Mouse (Mus musculus) stomach, embryonic 16.5 days (tissue): ENCODE results near the gene Npepl1. TPM values are rescaled to one million over a fixed set of nuclear protein-coding genes. Genes with fewer than 3 reads are reported as not detected.

Experiments used
- ATAC-seq: fragments of 200-750 bp; cut with Nextera tagmentation; 2 replicates; pipeline ENCODE4 v1.8.0; 2017; ENCODE audit warnings: moderate number of reproducible peaks, moderate TSS enrichment; ENCODE audit not compliant: insufficient read depth, low FRiP score
- H3K27ac ChIP-seq: fragments of 300-500 bp; sonication (generic); 2 replicates; pipeline ENCODE4 v1.5.1; 2014; ENCODE audit warnings: low read length
- H3K27me3 ChIP-seq: fragments of 300-500 bp; sonication (generic); 2 replicates; pipeline ENCODE4 v1.6.1; 2014; ENCODE audit warnings: low read length, control low read depth, mixed read lengths; ENCODE audit not compliant: control insufficient read depth, insufficient read depth
- H3K36me3 ChIP-seq: fragments of 300-500 bp; sonication (generic); 2 replicates; pipeline ENCODE4 v1.6.1; 2014; ENCODE audit warnings: low read length; ENCODE audit not compliant: control insufficient read depth, insufficient read depth
- H3K4me1 ChIP-seq: fragments of 300-500 bp; sonication (generic); 2 replicates; pipeline ENCODE4 v1.6.1; 2014; ENCODE audit warnings: low read length, control low read depth, mixed read lengths; ENCODE audit not compliant: control insufficient read depth, insufficient read depth
- H3K4me2 ChIP-seq: fragments of 300-500 bp; sonication (generic); 2 replicates; pipeline ENCODE4 v1.6.1; 2014; ENCODE audit warnings: low read depth, low read length, mixed read lengths
- H3K4me3 ChIP-seq: fragments of 300-500 bp; sonication (generic); replicated peaks from 2 replicates; pipeline ENCODE4 v1.5.1; 2014; ENCODE audit warnings: mild to moderate bottlenecking, low read length
- H3K9ac ChIP-seq: fragments of 300-500 bp; sonication (generic); 2 replicates; pipeline ENCODE4 v1.6.1; 2014; ENCODE audit warnings: low read length
- H3K9me3 ChIP-seq: fragments of 300-500 bp; sonication (generic); replicated peaks from 2 replicates; pipeline ENCODE4 v1.6.1; 2016; ENCODE audit warnings: low read length, control low read depth; ENCODE audit not compliant: control insufficient read depth
- WGBS: fragments of 180-500 bp; shearing (Covaris S2); extraction: QIAGEN DNeasy Blood & Tissue Kit; methylation state at CpG from one replicate; pipeline ENCODE4 v1.1.7; 2014; 5-methylcytosine and 5-hydroxymethylcytosine counted together
- polyA plus RNA-seq: library from polyadenylated mRNA; unstranded; fragments of >200 nt; fragmentation: Nextera tagmentation; extraction: Ambion mirVana; gene quantifications from 2 replicates; pipeline ENCODE4 v1.2.1, GENCODE M21; 2015

Gene Npepl1
- polyA plus RNA-seq, 1 experiment from 2014 or later: 55.1 TPM

- 95% methylated on average over 11 of the region's 11 CpGs for WGBS
- no peak overlapping the region for H3K4me3 ChIP-seq
- peaks cover 26% of the 10 kb centered on the region for H3K36me3 ChIP-seq
- no peak overlapping the region for H3K27ac ChIP-seq
- peaks cover 4% of the 10 kb centered on the region for H3K9me3 ChIP-seq
- H3K27me3 ChIP-seq: no peaks in the 10 kb centered on the region
- H3K9ac ChIP-seq: no peak overlapping the region
- H3K4me1 ChIP-seq: no peaks in the 10 kb centered on the region
- H3K4me2 ChIP-seq: no peak overlapping the region
- no peak for ATAC-seq
Measured at GRCm38 (mm10) chr2:174119259-174119658, 9.1 kb downstream of the Npepl1 start.

GRCm38 (mm10) chr2:174120631-174121030 is 10.5 kb downstream of the Npepl1 start:
- no peak for ATAC-seq
- WGBS: 90% methylated on average over 19 of the region's 19 CpGs
- H3K36me3 ChIP-seq: peaks cover 36% of the 10 kb centered on the region

GRCm38 (mm10) chr2:174121411-174121947 is 11.3 kb downstream of the Npepl1 start:
- H3K27ac ChIP-seq: no peak overlapping the region
- no peak overlapping the region for H3K4me2 ChIP-seq
- peaks cover 2% of the 10 kb centered on the region; the same call in 1 of the 2 replicates for H3K4me1 ChIP-seq
- H3K27me3 ChIP-seq: no peaks in the 10 kb centered on the region
- no peak overlapping the region for H3K4me3 ChIP-seq
- peaks cover 36% of the 10 kb centered on the region for H3K36me3 ChIP-seq
- WGBS: 75% methylated on average over 12 of the region's 12 CpGs
- H3K9ac ChIP-seq: no peak overlapping the region
- H3K9me3 ChIP-seq: peaks cover 19% of the 10 kb centered on the region
- 0 out of 2 replicates have a peak, but pooled peaks have one; percentile 18 for ATAC-seq

More at GRCm38 (mm10) chr2:174120631-174121030, 10.5 kb downstream of the Npepl1 start:
- Histone ChIP-seq H3K9me3 (peaks cover 18% of the 10 kb centered on the region), H3K9ac (no peak overlapping the region), H3K4me1 (no peaks in the 10 kb centered on the region), H3K27ac (no peak overlapping the region), H3K4me2 (no peak overlapping the region), H3K4me3 (no peak overlapping the region), H3K27me3 (no peaks in the 10 kb centered on the region)

- H3K36me3 ChIP-seq: peaks cover 36% of the 10 kb centered on the region
- H3K4me3 ChIP-seq: no peak overlapping the region
- ATAC-seq: no peak
- no peak overlapping the region for H3K4me2 ChIP-seq
- no peak overlapping the region for H3K27ac ChIP-seq
- H3K27me3 ChIP-seq: no peaks in the 10 kb centered on the region
- WGBS: 88% methylated on average over 2 of the region's 2 CpGs
- H3K9ac ChIP-seq: no peak overlapping the region
- peaks cover 19% of the 10 kb centered on the region for H3K9me3 ChIP-seq
- H3K4me1 ChIP-seq: peaks cover 7% of the 10 kb centered on the region; the same call in 1 of the 2 replicates
Measured at GRCm38 (mm10) chr2:174122331-174122730, 12.2 kb downstream of the Npepl1 start.

GRCm38 (mm10) chr2:174123731-174124130 is 13.6 kb downstream of the Npepl1 start:
- no peak overlapping the region for H3K27ac ChIP-seq
- H3K9ac ChIP-seq: no peak overlapping the region
- 94% methylated on average over 3 of the region's 3 CpGs for WGBS
- peaks cover 36% of the 10 kb centered on the region for H3K36me3 ChIP-seq
- H3K4me2 ChIP-seq: no peak overlapping the region
- no peaks in the 10 kb centered on the region for H3K27me3 ChIP-seq
- peaks cover 7% of the 10 kb centered on the region; the same call in 1 of the 2 replicates for H3K4me1 ChIP-seq
- H3K4me3 ChIP-seq: no peak overlapping the region
- H3K9me3 ChIP-seq: peaks cover 19% of the 10 kb centered on the region
- no peak for ATAC-seq

GRCm38 (mm10) chr2:174126522-174127375 is 16.6 kb downstream of the Npepl1 start:
- no peak overlapping the region for H3K4me3 ChIP-seq
- H3K4me1 ChIP-seq: peaks cover 7% of the 10 kb centered on the region; the same call in 1 of the 2 replicates
- peak; percentile 49; the same call in 1 of the 2 replicates for ATAC-seq
- peak overlapping the region; percentile 23; the same call in 1 of the 2 replicates for H3K9ac ChIP-seq
- no peak overlapping the region for H3K27ac ChIP-seq
- peaks cover 19% of the 10 kb centered on the region for H3K9me3 ChIP-seq
- 14% methylated on average over 19 of the region's 21 CpGs for WGBS
- H3K27me3 ChIP-seq: no peaks in the 10 kb centered on the region
- peaks cover 17% of the 10 kb centered on the region for H3K36me3 ChIP-seq
- H3K4me2 ChIP-seq: peak overlapping the region; percentile 25

- H3K36me3 ChIP-seq: peaks cover 17% of the 10 kb centered on the region
Measured at GRCm38 (mm10) chr2:174127376-174127713, 17.2 kb downstream of the Npepl1 start.

GRCm38 (mm10) chr2:174128926-174129325 is 18.8 kb downstream of the Npepl1 start:
- no peak for ATAC-seq
- Histone ChIP-seq H3K4me1 (peaks cover 7% of the 10 kb centered on the region; the same call in 1 of the 2 replicates), H3K27me3 (no peaks in the 10 kb centered on the region), H3K36me3 (peaks cover 12% of the 10 kb centered on the region), H3K4me3 (no peak overlapping the region), H3K9me3 (peaks cover 18% of the 10 kb centered on the region), H3K27ac (no peak overlapping the region), H3K4me2 (no peak overlapping the region), H3K9ac (no peak overlapping the region)
- 89% methylated on average over 6 of the region's 6 CpGs for WGBS

More at GRCm38 (mm10) chr2:174127376-174127713, 17.2 kb downstream of the Npepl1 start:
- no peaks in the 10 kb centered on the region for H3K27me3 ChIP-seq
- no peak overlapping the region for H3K4me3 ChIP-seq
- ATAC-seq: no peak
- H3K27ac ChIP-seq: no peak overlapping the region
- peak overlapping the region; percentile 25; the same call in 1 of the 2 replicates for H3K4me2 ChIP-seq
- H3K9me3 ChIP-seq: peaks cover 19% of the 10 kb centered on the region
- WGBS: 34% methylated on average over 6 of the region's 6 CpGs
- peak overlapping the region; percentile 23; the same call in 1 of the 2 replicates for H3K9ac ChIP-seq
- peaks cover 7% of the 10 kb centered on the region; the same call in 1 of the 2 replicates for H3K4me1 ChIP-seq
